Mouse (Mus musculus): ENCODE results near the gene Taf8. TPM values are rescaled to one million over a fixed set of nuclear protein-coding genes. Genes with fewer than 3 reads are reported as not detected.

Gene Taf8
- polyA plus RNA-seq, 1 experiment from 2014 or later: 35.1 TPM

- Histone ChIP-seq H3K9me3 (ENCODE audit: low read length) (no peaks in the 10 kb centered on the region; the same call in 1 of the 2 replicates), H3K9ac (replicated peaks; ENCODE audit: low read length) (peak overlapping the region; percentile 45), H3K4me1 (ENCODE audit: insufficient read depth, low read length) (peaks cover 42% of the 10 kb centered on the region), H3K27me3 (ENCODE audit: insufficient read depth, low read length) (no peaks in the 10 kb centered on the region), H3K4me3 (ENCODE audit: low read length) (no peak overlapping the region), H3K4me2 (replicated peaks; ENCODE audit: low read depth, low read length) (no peak overlapping the region), H3K27ac (ENCODE audit: low read length) (peak overlapping the region; percentile 88), H3K36me3 (ENCODE audit: insufficient read depth, low read length) (no peaks in the 10 kb centered on the region)
- WGBS: 56% methylated on average over 4 of the region's 4 CpGs
- ATAC-seq (ENCODE audit: low FRiP score, low TSS enrichment): no peak
Measured at GRCm38 (mm10) chr17:47522536-47522935, 20.4 kb upstream of the Taf8 start.

GRCm38 (mm10) chr17:47521551-47522258 lies 19.6 kb upstream of the Taf8 start:
- peaks cover 37% of the 10 kb centered on the region for H3K4me1 ChIP-seq (ENCODE audit: insufficient read depth, low read length)
- 4% methylated on average over 15 of the region's 17 CpGs for WGBS
- no peaks in the 10 kb centered on the region for H3K36me3 ChIP-seq (ENCODE audit: insufficient read depth, low read length)
- no peaks in the 10 kb centered on the region; the same call in 1 of the 2 replicates for H3K9me3 ChIP-seq (ENCODE audit: low read length)
- ATAC-seq (ENCODE audit: low FRiP score, low TSS enrichment): peak; percentile 91
- H3K27me3 ChIP-seq (ENCODE audit: insufficient read depth, low read length): no peaks in the 10 kb centered on the region
- H3K27ac ChIP-seq (ENCODE audit: low read length): peak overlapping the region; percentile 88
- peak overlapping the region; percentile 46 for H3K4me2 ChIP-seq (replicated peaks; ENCODE audit: low read depth, low read length)
- peak overlapping the region; percentile 45 for H3K9ac ChIP-seq (replicated peaks; ENCODE audit: low read length)
- peak overlapping the region; percentile 15 for H3K4me3 ChIP-seq (ENCODE audit: low read length)

GRCm38 (mm10) chr17:47518205-47518604 lies 16.1 kb upstream of the Taf8 start:
- Histone ChIP-seq H3K27me3 (ENCODE audit: insufficient read depth, low read length) (no peaks in the 10 kb centered on the region), H3K4me1 (ENCODE audit: insufficient read depth, low read length) (peaks cover 37% of the 10 kb centered on the region), H3K36me3 (ENCODE audit: insufficient read depth, low read length) (no peaks in the 10 kb centered on the region), H3K4me3 (ENCODE audit: low read length) (no peak overlapping the region), H3K27ac (ENCODE audit: low read length) (peak overlapping the region; percentile 88), H3K9ac (replicated peaks; ENCODE audit: low read length) (peak overlapping the region; percentile 36), H3K9me3 (ENCODE audit: low read length) (no peaks in the 10 kb centered on the region), H3K4me2 (replicated peaks; ENCODE audit: low read depth, low read length) (no peak overlapping the region)
- WGBS: 31% methylated on average over 8 of the region's 8 CpGs
- no peak for ATAC-seq (ENCODE audit: low FRiP score, low TSS enrichment)

- Histone ChIP-seq H3K4me1 (ENCODE audit: insufficient read depth, low read length) (peaks cover 31% of the 10 kb centered on the region), H3K4me2 (replicated peaks; ENCODE audit: low read depth, low read length) (no peak overlapping the region), H3K27me3 (ENCODE audit: insufficient read depth, low read length) (no peaks in the 10 kb centered on the region), H3K4me3 (ENCODE audit: low read length) (no peak overlapping the region), H3K36me3 (ENCODE audit: insufficient read depth, low read length) (no peaks in the 10 kb centered on the region), H3K9ac (replicated peaks; ENCODE audit: low read length) (no peak overlapping the region), H3K9me3 (ENCODE audit: low read length) (no peaks in the 10 kb centered on the region), H3K27ac (ENCODE audit: low read length) (no peak overlapping the region)
- 96% methylated on average over 3 of the region's 3 CpGs for WGBS
- ATAC-seq (ENCODE audit: low FRiP score, low TSS enrichment): no peak
Measured at GRCm38 (mm10) chr17:47516232-47516631, 14.1 kb upstream of the Taf8 start.

- ATAC-seq (ENCODE audit: low FRiP score, low TSS enrichment): no peak
- Histone ChIP-seq H3K27ac (ENCODE audit: low read length) (no peak overlapping the region), H3K9me3 (ENCODE audit: low read length) (no peaks in the 10 kb centered on the region), H3K4me1 (ENCODE audit: insufficient read depth, low read length) (peaks cover 33% of the 10 kb centered on the region), H3K4me2 (replicated peaks; ENCODE audit: low read depth, low read length) (no peak overlapping the region), H3K27me3 (ENCODE audit: insufficient read depth, low read length) (no peaks in the 10 kb centered on the region), H3K4me3 (ENCODE audit: low read length) (no peak overlapping the region), H3K36me3 (ENCODE audit: insufficient read depth, low read length) (no peaks in the 10 kb centered on the region), H3K9ac (replicated peaks; ENCODE audit: low read length) (no peak overlapping the region)
- 69% methylated on average over 7 of the region's 7 CpGs for WGBS
Measured at GRCm38 (mm10) chr17:47515180-47515844, 13.2 kb upstream of the Taf8 start.

- Histone ChIP-seq H3K4me3 (ENCODE audit: low read length) (no peak overlapping the region), H3K4me1 (ENCODE audit: insufficient read depth, low read length) (peaks cover 31% of the 10 kb centered on the region), H3K36me3 (ENCODE audit: insufficient read depth, low read length) (no peaks in the 10 kb centered on the region), H3K9ac (replicated peaks; ENCODE audit: low read length) (0 out of 2 replicates have a peak overlapping the region, but pooled peaks have one; percentile 0), H3K27me3 (ENCODE audit: insufficient read depth, low read length) (no peaks in the 10 kb centered on the region), H3K27ac (ENCODE audit: low read length) (peak overlapping the region; percentile 59), H3K4me2 (replicated peaks; ENCODE audit: low read depth, low read length) (no peak overlapping the region), H3K9me3 (ENCODE audit: low read length) (no peaks in the 10 kb centered on the region)
- no peak for ATAC-seq (ENCODE audit: low FRiP score, low TSS enrichment)
- 44% methylated on average over 10 of the region's 10 CpGs for WGBS
Measured at GRCm38 (mm10) chr17:47512956-47513775, 11.1 kb upstream of the Taf8 start.

GRCm38 (mm10) chr17:47511111-47512020 lies 9.3 kb upstream of the Taf8 start:
- Histone ChIP-seq H3K9ac (replicated peaks; ENCODE audit: low read length) (peak overlapping the region; percentile 50), H3K4me2 (replicated peaks; ENCODE audit: low read depth, low read length) (peak overlapping the region; percentile 58), H3K27ac (ENCODE audit: low read length) (peak overlapping the region; percentile 90), H3K9me3 (ENCODE audit: low read length) (no peaks in the 10 kb centered on the region), H3K4me1 (ENCODE audit: insufficient read depth, low read length) (peaks cover 35% of the 10 kb centered on the region), H3K36me3 (ENCODE audit: insufficient read depth, low read length) (no peaks in the 10 kb centered on the region), H3K27me3 (ENCODE audit: insufficient read depth, low read length) (no peaks in the 10 kb centered on the region), H3K4me3 (ENCODE audit: low read length) (peak overlapping the region; percentile 32)
- WGBS: 5% methylated on average over 25 of the region's 25 CpGs
- peak; percentile 91 for ATAC-seq (ENCODE audit: low FRiP score, low TSS enrichment)

GRCm38 (mm10) chr17:47509031-47509705 lies 7.1 kb upstream of the Taf8 start:
- no peak overlapping the region for H3K4me2 ChIP-seq (replicated peaks; ENCODE audit: low read depth, low read length)
- H3K27ac ChIP-seq (ENCODE audit: low read length): peak overlapping the region; percentile 69
- no peak overlapping the region for H3K4me3 ChIP-seq (ENCODE audit: low read length)
- no peak overlapping the region for H3K9ac ChIP-seq (replicated peaks; ENCODE audit: low read length)
- H3K27me3 ChIP-seq (ENCODE audit: insufficient read depth, low read length): no peaks in the 10 kb centered on the region
- H3K9me3 ChIP-seq (ENCODE audit: low read length): no peaks in the 10 kb centered on the region
- no peak for ATAC-seq (ENCODE audit: low FRiP score, low TSS enrichment)
- no peaks in the 10 kb centered on the region for H3K36me3 ChIP-seq (ENCODE audit: insufficient read depth, low read length)
- H3K4me1 ChIP-seq (ENCODE audit: insufficient read depth, low read length): peaks cover 50% of the 10 kb centered on the region
- 44% methylated on average over 9 of the region's 9 CpGs for WGBS

All from kidney, embryonic 16.5 days (tissue).